Mouse (Mus musculus) megakaryocyte, embryonic 14.5 days (primary cell): ENCODE data around the gene Hsd11b2.

Source experiments
- FLI1 ChIP-seq: IDR thresholded peaks from 2 replicates; pipeline ENCODE4 v1.6.1; 2012; ENCODE audit warnings: low read length, inconsistent platforms, mixed read lengths
- GATA1 ChIP-seq: IDR thresholded peaks from 3 replicates; pipeline ENCODE4 v1.6.1; 2012; ENCODE audit warnings: mixed read lengths, low read length, inconsistent platforms, borderline replicate concordance

- TF ChIP-seq GATA1 (no peak), FLI1 (no peak)
Observed at GRCm38 (mm10) chr8:105573427-105573826, 54.9 kb downstream of the Hsd11b2 start.
